16 mouse cellular contexts compared by ENCODE assay signal in genomic region chr8:57457152-57457551, GRCm38 (mm10). TPM values are rescaled to one million over a fixed set of nuclear protein-coding genes. Genes with fewer than 3 reads are reported as not detected.
A peak's percentile ranks its signal among the peaks of the same experiment; 100 is the strongest.
DNase-seq lines count a peak whose midpoint lies in the region; ATAC-seq and TF ChIP-seq lines count a peak whose summit lies in the region.
"Had no signal": no experiment of that assay in that cellular context is flagged by ENCODE, and none has a peak within 500 bp of the region (broad histone marks: within the 10 kb centered on the region; RNA-seq: fewer than 3 reads in every experiment).

No protein-coding gene starts in this region.

- H3K9me3 ChIP-seq in forebrain, embryonic 15.5 days, result no peaks in the 10 kb centered on the region
- H3K9me3 ChIP-seq in forebrain, embryonic 12.5 days, result no peaks in the 10 kb centered on the region
- no peaks in the 10 kb centered on the region for H3K9me3 ChIP-seq in kidney, embryonic 15.5 days (replicated peaks)
- H3K9me3 ChIP-seq: embryonic facial prominence, embryonic 15.5 days had no signal

- peaks cover 13% of the 10 kb centered on the region for H3K4me1 ChIP-seq in forebrain, embryonic 15.5 days
- no peaks in the 10 kb centered on the region for H3K4me1 ChIP-seq in forebrain, embryonic 12.5 days
- H3K4me1 ChIP-seq in kidney, embryonic 15.5 days, result no peaks in the 10 kb centered on the region
- H3K4me1 ChIP-seq: embryonic facial prominence, embryonic 15.5 days had no signal

- DNase-seq in layer of hippocampus, adult 11-12 months (ENCODE audit: low spot score), result peak; percentile 30
- no peak for DNase-seq in layer of hippocampus, adult 9-10 months (ENCODE audit: low spot score)
- DNase-seq in brain, embryonic 14.5 days (ENCODE audit: low read depth), result peak; percentile 84
- DNase-seq in layer of hippocampus, postnatal 10 days (ENCODE audit: low spot score in 2 of 2), result peak; percentile 13 to 26
- no peak for DNase-seq in adrenal gland, postnatal 10 days
- DNase-seq: cerebellum, postnatal 25 days; gastrocnemius, postnatal 25 days; kidney, adult 8-10 months; liver, postnatal 0 days; thymus, adult 2 months had no signal

- no peak overlapping the region for H3K9ac ChIP-seq in forebrain, embryonic 15.5 days (replicated peaks)
- no peak overlapping the region for H3K9ac ChIP-seq in forebrain, embryonic 12.5 days
- H3K9ac ChIP-seq in kidney, embryonic 15.5 days, result no peak overlapping the region
- H3K9ac ChIP-seq: embryonic facial prominence, embryonic 15.5 days; liver, postnatal 0 days had no signal

- no peak for TF ChIP-seq POLR2A in brain, embryonic 14.5 days (IDR thresholded peaks at IDR 0.05; ENCODE audit: borderline replicate concordance, extremely low read depth, insufficient read depth, insufficient read length, poor library complexity, severe bottlenecking)

- peak overlapping the region; percentile 1; the same call in 1 of the 2 replicates for H3K4me2 ChIP-seq in forebrain, embryonic 15.5 days (replicated peaks)
- H3K4me2 ChIP-seq in forebrain, embryonic 12.5 days, result no peak overlapping the region
- H3K4me2 ChIP-seq in kidney, embryonic 15.5 days, result no peak overlapping the region
- H3K4me2 ChIP-seq: embryonic facial prominence, embryonic 15.5 days had no signal

- no peak for TF ChIP-seq CTCF in brain, embryonic 14.5 days (IDR thresholded peaks at IDR 0.05; ENCODE audit: borderline replicate concordance, extremely low read depth, insufficient read depth, insufficient read length)

- H3K36me3 ChIP-seq in forebrain, embryonic 15.5 days, result no peaks in the 10 kb centered on the region
- no peaks in the 10 kb centered on the region for H3K36me3 ChIP-seq in forebrain, embryonic 12.5 days (replicated peaks)
- no peaks in the 10 kb centered on the region for H3K36me3 ChIP-seq in kidney, embryonic 15.5 days
- H3K36me3 ChIP-seq: embryonic facial prominence, embryonic 15.5 days had no signal

- H3K27me3 ChIP-seq in forebrain, embryonic 15.5 days, result no peaks in the 10 kb centered on the region
- no peaks in the 10 kb centered on the region for H3K27me3 ChIP-seq in forebrain, embryonic 12.5 days
- H3K27me3 ChIP-seq in kidney, embryonic 15.5 days, result no peaks in the 10 kb centered on the region
- H3K27me3 ChIP-seq: embryonic facial prominence, embryonic 15.5 days had no signal

- WGBS in forebrain, embryonic 15.5 days, result 36% methylated on average over 6 of the region's 6 CpGs
- WGBS in forebrain, embryonic 12.5 days, result 83% methylated on average over 6 of the region's 6 CpGs
- WGBS in kidney, embryonic 15.5 days, result 86% methylated on average over 6 of the region's 6 CpGs

- ATAC-seq in forebrain, embryonic 15.5 days (replicated peaks), result peak; percentile 79
- ATAC-seq in forebrain, embryonic 12.5 days (ENCODE audit: low FRiP score), result no peak
- ATAC-seq in kidney, embryonic 15.5 days (replicated peaks; ENCODE audit: low FRiP score), result no peak
- ATAC-seq: liver, postnatal 0 days had no signal

- H3K27ac ChIP-seq in forebrain, embryonic 15.5 days (replicated peaks), result peak overlapping the region; percentile 32
- H3K27ac ChIP-seq in forebrain, embryonic 12.5 days, result no peak overlapping the region
- no peak overlapping the region for H3K27ac ChIP-seq in kidney, embryonic 15.5 days

- H3K4me3 ChIP-seq in forebrain, embryonic 15.5 days, result no peak overlapping the region
- no peak overlapping the region for H3K4me3 ChIP-seq in forebrain, embryonic 12.5 days (replicated peaks)
- no peak overlapping the region for H3K4me3 ChIP-seq in kidney, embryonic 15.5 days (replicated peaks)
- H3K4me3 ChIP-seq: embryonic facial prominence, embryonic 15.5 days had no signal

RNA-seq across cellular contexts. Expression of gene Scrg1, which starts 1.4 kb away (rescaled TPM):
- polyA plus RNA-seq in forebrain, embryonic 15.5 days (2015; fragmentation: Nextera tagmentation; extraction: Ambion mirVana), result 14.2 and 14.8 TPM in 2 replicates
- 0.81 and 1.4 TPM in 2 replicates for polyA plus RNA-seq in forebrain, embryonic 12.5 days (2016; fragmentation: Nextera tagmentation; extraction: Ambion mirVana)
- 5.3 and 5.7 TPM in 2 replicates for polyA plus RNA-seq in brain, embryonic 14.5 days (2012; rRNA removed)
- total RNA-seq in layer of hippocampus, postnatal 10 days (2021), result 10 to 100 TPM; 69.0 to 69.3 TPM
- 1 to 10 TPM in 1 of 2 experiments, under 1 TPM in 1; 0.45 to 1.2 TPM for total RNA-seq in adrenal gland, postnatal 10 days (2021)
- 0.39 TPM in 1 of 2 replicates, not detected in the other for polyA plus RNA-seq in kidney, embryonic 15.5 days (2015; fragmentation: Nextera tagmentation; extraction: Ambion mirVana)
- total RNA-seq: ES-E14; gastrocnemius, postnatal 25 days; heart, postnatal 25 days had no signal

RNA-seq across cellular contexts. Expression of gene Sap30, which starts 30.5 kb away (rescaled TPM):
- polyA plus RNA-seq in forebrain, embryonic 15.5 days (2015; fragmentation: Nextera tagmentation; extraction: Ambion mirVana), result 78.6 and 81.8 TPM in 2 replicates
- 128 and 131 TPM in 2 replicates for polyA plus RNA-seq in forebrain, embryonic 12.5 days (2016; fragmentation: Nextera tagmentation; extraction: Ambion mirVana)
- polyA plus RNA-seq in brain, embryonic 14.5 days (2012; rRNA removed), result 39.6 and 61.3 TPM in 2 replicates
- 10 to 100 TPM; 12.5 to 13.7 TPM for total RNA-seq in layer of hippocampus, postnatal 10 days (2021)
- 10 to 100 TPM in 1 of 2 experiments, 1 to 10 TPM in 1; 9.8 to 10.3 TPM for total RNA-seq in adrenal gland, postnatal 10 days (2021)
- polyA plus RNA-seq in kidney, embryonic 15.5 days (2015; fragmentation: Nextera tagmentation; extraction: Ambion mirVana), result 35.9 and 37.0 TPM in 2 replicates

RNA-seq across cellular contexts. Expression of gene Hmgb2, which starts 54.6 kb away (rescaled TPM):
- polyA plus RNA-seq in forebrain, embryonic 15.5 days (2015; fragmentation: Nextera tagmentation; extraction: Ambion mirVana), result 225 and 249 TPM in 2 replicates
- 740 and 788 TPM in 2 replicates for polyA plus RNA-seq in forebrain, embryonic 12.5 days (2016; fragmentation: Nextera tagmentation; extraction: Ambion mirVana)
- polyA plus RNA-seq in brain, embryonic 14.5 days (2012; rRNA removed), result 70.5 and 87.7 TPM in 2 replicates
- total RNA-seq in layer of hippocampus, postnatal 10 days (2021), result 10 to 100 TPM; 16.5 to 19.3 TPM
- total RNA-seq in adrenal gland, postnatal 10 days (2021), result 10 to 100 TPM; 79.0 to 96.4 TPM
- polyA plus RNA-seq in kidney, embryonic 15.5 days (2015; fragmentation: Nextera tagmentation; extraction: Ambion mirVana), result 478 and 554 TPM in 2 replicates

Comparison
In these comparisons a context has a peak if more than half of its experiments do, and no peak if none do; other contexts are left out.
1. DNase-seq: peak in layer of hippocampus, adult 11-12 months (single experiment), brain, embryonic 14.5 days (single experiment) and layer of hippocampus, postnatal 10 days (2 of 2); none in layer of hippocampus, adult 9-10 months (single experiment) and adrenal gland, postnatal 10 days (single experiment).